Mouse (Mus musculus) lung, postnatal 25 days (tissue): Measurements from ENCODE around the gene Kif18b.

ENCODE experiments used
- DNase-seq: peaks from one replicate; pipeline ENCODE4 v3.0.0; 2022; ENCODE audit warnings: low spot score

Gene Kif18b

GRCm38 (mm10) chr11:102937529-102938182 is 12.7 kb upstream of the Kif18b start:
- no peak for DNase-seq

- DNase-seq, result no peak
Measured at GRCm38 (mm10) chr11:102936272-102936671, 11.3 kb upstream of the Kif18b start.

GRCm38 (mm10) chr11:102930672-102931071 is 5.7 kb upstream of the Kif18b start:
- DNase-seq, result no peak

- DNase-seq, result peak; percentile 18
Measured at GRCm38 (mm10) chr11:102925351-102925717, 410 bp upstream of the Kif18b start.

- no peak for DNase-seq
Measured at GRCm38 (mm10) chr11:102921491-102921890, 3.4 kb downstream of the Kif18b start.

GRCm38 (mm10) chr11:102918077-102918476 is 6.8 kb downstream of the Kif18b start:
- DNase-seq, result no peak

DNA sequence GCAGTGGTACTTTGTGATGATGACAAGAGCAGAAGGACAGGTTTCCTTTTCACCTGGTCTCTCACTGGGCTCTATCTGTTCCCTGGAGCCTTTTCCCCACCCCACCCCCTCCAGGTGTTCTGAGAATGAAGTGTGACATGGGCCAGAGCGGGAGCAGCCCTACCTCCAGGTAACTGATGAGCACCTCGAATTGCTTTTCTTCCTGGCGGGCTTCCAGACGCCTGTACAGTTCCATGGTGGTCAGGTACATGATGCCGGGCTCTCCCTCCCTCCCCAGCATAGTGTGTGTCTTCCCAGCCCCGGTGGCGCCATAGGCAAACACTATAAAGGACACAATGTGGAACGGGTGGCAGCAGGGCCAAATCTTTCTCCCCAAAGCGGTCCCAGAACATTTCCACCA is 9.5 kb downstream of the Kif18b start:
- no peak for DNase-seq

- no peak for DNase-seq
Measured at GRCm38 (mm10) chr11:102911376-102911775, 13.5 kb downstream of the Kif18b start.

DNA sequence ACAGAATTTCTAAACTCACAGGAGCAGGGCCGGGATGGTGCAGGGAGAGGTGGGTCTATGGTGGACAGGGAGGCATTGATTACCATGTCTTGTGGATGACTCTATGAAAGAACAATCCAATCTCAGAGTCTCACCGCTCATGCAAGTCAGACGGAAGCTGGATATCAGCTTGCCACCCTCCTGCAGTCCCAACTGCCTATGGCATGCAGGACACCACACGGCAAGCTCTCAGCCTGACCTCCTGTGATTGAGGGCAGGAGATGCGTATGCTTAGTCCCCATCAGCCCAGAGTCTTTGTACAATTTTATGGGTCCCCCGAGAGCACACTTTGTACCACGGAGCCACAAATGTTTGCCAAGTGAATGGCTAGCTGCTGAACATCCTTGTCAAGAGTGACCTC is 21.3 kb downstream of the Kif18b start:
- DNase-seq, result no peak

GRCm38 (mm10) chr11:102902107-102902506 is 22.8 kb downstream of the Kif18b start:
- DNase-seq, result no peak

DNA sequence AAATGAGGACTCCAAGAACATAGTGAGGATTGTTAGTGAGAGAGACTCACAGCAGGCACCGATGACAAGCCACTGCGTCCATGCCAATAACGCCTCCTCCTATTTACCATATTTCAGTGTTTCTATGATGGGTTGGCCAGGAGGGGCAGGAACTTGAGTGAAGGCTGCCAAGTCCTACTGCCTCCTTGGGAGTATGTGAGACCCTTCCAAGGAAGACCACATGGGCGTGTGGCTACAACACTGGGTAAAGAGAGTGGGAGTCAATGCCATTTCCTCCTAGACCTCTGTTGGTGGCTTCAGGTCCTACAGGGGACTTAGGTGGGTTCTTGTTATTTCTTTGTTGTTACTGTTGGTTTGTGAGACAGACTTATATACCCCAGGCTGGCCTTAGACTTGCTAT is 23.7 kb downstream of the Kif18b start:
- DNase-seq, result no peak

DNA sequence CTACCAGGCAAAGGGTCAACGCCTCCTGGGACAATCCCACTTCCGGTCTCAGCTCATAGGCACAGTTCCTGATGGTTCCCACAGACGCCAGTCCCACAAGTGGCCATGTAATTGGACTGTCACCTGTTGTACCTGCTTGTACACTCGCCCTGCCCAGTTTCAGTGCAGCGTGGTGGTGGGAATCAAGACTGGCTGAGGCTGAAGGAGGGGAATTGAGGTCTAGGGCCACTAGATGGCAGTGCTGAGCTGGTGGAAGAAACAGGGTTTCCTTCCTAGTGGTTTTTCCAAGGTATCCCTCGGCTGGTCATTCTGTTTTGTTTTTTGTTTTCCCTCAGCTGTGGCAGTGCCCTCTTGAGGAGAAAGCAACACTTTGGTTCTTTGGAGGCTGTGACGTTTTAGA is 24.2 kb downstream of the Kif18b start, which contains the start of gene Gfap:
TSS of gene Gfap (minus strand) at position 150 of the 400 bp plus-strand sequence.
- DNase-seq, result peak; percentile 74

- DNase-seq, result no peak
Measured at GRCm38 (mm10) chr11:102898408-102898807, 26.5 kb downstream of the Kif18b start.

DNA sequence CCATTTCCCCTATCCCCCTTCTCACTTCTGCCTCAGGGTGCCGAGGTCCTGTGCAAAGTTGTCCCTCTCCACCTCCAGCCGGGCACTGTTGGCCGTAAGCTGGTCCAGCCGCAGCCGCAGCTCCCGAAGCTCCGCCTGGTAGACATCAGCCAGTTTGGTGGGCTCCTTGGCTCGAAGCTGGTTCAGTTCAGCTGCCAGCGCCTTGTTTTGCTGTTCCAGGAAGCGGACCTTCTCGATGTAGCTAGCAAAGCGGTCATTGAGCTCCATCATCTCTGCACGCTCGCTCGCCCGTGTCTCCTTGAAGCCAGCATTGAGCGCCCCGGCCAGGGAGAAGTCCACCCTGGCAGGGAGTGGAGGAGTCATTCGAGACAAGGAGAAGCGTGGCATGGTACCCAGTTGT is 28.3 kb downstream of the Kif18b start:
- no peak for DNase-seq

GRCm38 (mm10) chr11:102895779-102896178 is 29.1 kb downstream of the Kif18b start:
- DNase-seq, result no peak

DNA sequence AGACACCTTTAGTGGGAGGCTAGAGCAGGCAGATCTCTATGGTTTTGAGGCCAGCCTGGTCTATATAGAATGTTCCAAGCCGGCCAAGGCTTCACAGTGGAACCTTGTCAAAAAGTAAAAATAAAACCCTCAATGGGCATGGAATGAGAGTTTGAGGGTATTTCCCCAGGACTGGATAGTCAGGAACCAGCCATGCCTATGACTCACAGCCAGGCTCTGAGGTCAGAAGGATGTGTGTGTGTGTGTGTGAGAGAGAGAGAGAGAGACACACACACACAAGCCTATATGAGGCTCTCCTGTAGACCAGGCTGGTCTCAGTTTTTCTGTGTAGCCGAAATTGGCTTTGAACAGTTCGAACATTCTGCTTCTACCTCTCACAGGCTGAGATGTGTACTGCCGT is 30.2 kb downstream of the Kif18b start:
- no peak for DNase-seq

DNA sequence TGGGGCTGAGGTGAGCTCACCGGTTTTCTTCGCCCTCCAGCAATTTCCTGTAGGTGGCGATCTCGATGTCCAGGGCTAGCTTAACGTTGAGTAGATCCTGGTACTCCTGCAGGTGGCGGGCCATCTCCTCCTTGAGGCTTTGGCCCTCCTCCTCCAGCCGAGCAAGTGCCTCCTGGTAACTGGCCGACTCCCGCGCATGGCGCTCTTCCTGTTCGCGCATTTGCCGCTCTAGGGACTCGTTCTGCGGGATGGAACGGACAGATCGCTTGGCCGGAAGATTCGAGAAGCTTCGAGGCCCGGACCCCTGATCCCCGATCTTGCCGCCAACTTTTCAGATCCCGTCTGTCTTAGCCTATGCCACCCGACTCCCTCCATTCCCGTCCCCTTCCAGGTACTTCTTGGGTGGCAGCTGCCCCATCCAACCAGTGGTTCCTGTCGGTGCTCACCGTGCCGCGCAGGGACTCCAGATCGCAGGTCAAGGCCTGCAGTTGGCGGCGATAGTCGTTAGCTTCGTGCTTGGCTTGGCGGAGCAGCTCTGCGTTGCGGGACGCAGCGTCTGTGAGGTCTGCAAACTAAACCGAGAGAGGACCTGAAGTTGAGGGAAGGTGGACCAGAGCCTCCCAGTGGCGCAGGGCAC is 31.8 kb downstream of the Kif18b start:
- DNase-seq, result peak; percentile 85

DNA sequence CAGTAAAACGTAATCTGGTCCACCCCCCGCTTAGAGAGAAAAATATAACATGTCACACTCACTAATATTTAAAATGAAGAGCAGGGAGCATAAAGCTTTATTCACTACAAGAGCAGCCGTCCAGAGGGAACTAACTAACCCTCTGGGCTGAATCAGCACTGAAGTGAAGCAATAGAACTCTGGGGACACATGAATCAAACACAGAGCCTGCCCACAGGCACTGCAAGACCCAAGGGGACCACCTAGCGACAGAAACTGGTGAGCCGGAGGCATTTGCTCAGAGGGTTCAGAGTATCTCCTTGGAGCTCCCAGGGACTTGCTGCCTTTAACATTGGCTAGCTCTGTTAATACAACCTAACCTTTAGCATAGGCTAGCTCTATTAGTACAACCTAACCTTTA is 34.8 kb downstream of the Kif18b start:
- no peak for DNase-seq

DNA sequence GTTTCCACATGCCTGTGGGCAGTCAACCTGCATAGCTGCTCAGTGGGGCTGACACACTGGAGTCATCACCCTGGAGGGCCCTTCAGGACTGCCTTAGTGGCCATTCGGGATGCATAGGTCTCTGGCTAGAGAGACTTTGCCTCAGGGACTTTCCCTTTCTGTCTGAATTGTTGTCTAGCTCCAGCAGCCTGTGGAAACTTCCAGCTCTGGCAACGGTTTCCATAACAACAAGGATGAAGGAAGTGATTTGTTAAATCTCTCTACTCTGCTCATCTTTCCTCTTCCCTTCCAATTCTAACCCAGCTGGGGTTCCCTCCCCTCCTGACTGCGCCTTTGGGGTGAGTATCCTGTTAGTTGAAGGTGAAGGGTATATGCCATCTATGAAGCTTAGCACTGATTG is 36.8 kb downstream of the Kif18b start:
- no peak for DNase-seq

DNA sequence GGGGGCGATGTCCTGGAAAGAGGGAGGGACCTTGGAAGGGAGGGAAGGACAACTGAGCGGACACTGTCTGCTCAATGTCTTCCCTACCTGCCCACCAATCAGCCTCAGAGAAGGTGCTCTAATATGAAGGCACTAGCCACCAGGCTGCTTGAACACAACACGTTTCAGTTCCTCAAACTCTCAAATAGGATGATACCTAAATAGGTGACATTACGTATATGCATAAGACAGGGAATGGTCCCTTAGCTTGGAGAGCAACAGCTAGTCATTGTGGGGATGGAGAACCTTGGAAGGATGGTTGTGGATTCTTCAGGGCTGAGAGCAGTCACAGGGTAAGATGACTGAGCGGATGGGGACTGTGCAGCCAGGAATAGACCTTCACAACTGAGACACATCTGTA is 37.5 kb downstream of the Kif18b start:
- no peak for DNase-seq

GRCm38 (mm10) chr11:102884616-102885219 is 40.2 kb downstream of the Kif18b start, which contains the start of gene Fam187a:
TSS of gene Fam187a (plus strand) at chr11:102885169.
- no peak for DNase-seq

DNA sequence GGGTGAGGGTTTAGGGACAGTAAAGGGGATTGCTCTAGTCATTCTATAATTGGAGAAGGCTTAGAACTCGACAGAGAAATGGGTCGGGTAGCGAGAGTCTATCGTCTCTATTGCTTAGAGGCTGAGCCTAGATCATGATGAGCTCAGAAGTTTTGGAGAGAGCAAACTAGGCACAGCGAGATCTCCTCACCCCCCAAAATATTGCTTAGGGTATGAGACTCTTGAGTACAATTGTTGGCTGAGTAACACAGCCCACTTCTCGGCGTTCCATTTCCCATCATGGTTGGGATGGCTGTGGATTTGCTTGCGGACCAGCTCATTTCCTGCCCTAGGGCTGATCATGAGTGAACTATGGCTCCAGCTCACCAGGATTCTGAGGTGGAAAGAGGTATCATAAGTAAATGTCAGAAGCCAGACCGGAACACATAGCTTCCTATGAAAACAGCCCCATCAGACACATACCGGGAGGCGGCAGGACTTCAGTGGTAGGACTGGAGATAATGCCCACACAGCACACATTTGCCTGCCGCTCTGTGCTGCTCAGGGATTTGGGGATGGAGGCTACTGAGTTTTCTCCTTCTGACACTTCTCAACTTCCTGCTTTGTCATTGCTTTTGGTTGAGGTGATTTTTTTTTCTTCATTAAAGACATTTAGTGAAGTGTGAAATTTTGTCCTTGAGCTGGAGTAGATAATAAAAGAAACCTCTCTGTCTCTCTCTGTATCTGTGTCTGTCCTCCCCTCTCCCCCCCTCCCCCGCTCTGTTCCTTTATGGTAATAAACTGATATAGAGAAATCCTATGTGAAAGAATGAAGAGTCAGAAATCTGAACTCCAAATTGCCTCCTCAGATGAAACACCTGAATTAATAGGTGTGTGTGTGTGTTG is 43.4 kb downstream of the Kif18b start:
- no peak for DNase-seq
